20 mouse cellular contexts compared by ENCODE assay signal in the genomic region with DNA sequence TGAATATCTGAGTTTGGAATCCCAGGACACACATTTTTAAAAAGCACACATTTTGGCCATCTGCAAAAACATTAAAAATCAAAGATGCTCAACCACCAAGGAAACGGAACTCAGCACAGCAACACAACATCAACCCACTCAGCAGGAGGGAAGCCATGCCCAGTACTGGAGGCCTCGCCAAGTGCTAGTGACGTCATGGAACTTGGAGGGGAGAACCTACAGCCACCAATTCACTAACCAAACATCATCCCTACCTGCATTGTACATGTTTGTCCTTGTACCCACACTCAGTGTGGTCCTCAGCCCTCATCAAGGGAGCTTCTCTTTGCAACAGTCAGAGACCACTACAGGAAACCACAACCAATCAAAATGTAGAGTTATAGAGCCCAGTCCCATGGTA. TPM values are rescaled to one million over a fixed set of nuclear protein-coding genes. Genes with fewer than 3 reads are reported as not detected.
DNase-seq lines count a peak whose midpoint lies in the region; ATAC-seq and TF ChIP-seq lines count a peak whose summit lies in the region.
"Had no signal": no experiment of that assay in that cellular context is flagged by ENCODE, and none has a peak within 500 bp of the region (broad histone marks: within the 10 kb centered on the region; RNA-seq: fewer than 3 reads in every experiment).

No protein-coding gene starts in this region.

- H3K27me3 ChIP-seq in liver, embryonic 12.5 days (replicated peaks), result no peaks in the 10 kb centered on the region
- H3K27me3 ChIP-seq in liver, postnatal 0 days (ENCODE audit: insufficient read depth, low read length), result no peaks in the 10 kb centered on the region
- H3K27me3 ChIP-seq: embryonic facial prominence, embryonic 13.5 days; forebrain, embryonic 12.5 days; heart, embryonic 12.5 days had no signal

- no peak for TF ChIP-seq CTCF in liver, postnatal 0 days (IDR thresholded peaks at IDR 0.05; ENCODE audit: low read depth)

- H3K9ac ChIP-seq in liver, embryonic 12.5 days, result no peak overlapping the region
- H3K9ac ChIP-seq in liver, postnatal 0 days (replicated peaks), result no peak overlapping the region
- H3K9ac ChIP-seq: embryonic facial prominence, embryonic 13.5 days; forebrain, embryonic 12.5 days; forebrain, postnatal 0 days; heart, embryonic 12.5 days; hindbrain, embryonic 14.5 days had no signal

- H3K36me3 ChIP-seq in liver, embryonic 12.5 days, result no peaks in the 10 kb centered on the region
- no peaks in the 10 kb centered on the region for H3K36me3 ChIP-seq in liver, postnatal 0 days (replicated peaks; ENCODE audit: insufficient read depth, low read length)
- H3K36me3 ChIP-seq: embryonic facial prominence, embryonic 13.5 days; forebrain, embryonic 12.5 days; heart, embryonic 12.5 days; hindbrain, embryonic 10.5 days had no signal

- no peak overlapping the region for H3K27ac ChIP-seq in liver, embryonic 12.5 days
- no peak overlapping the region for H3K27ac ChIP-seq in liver, postnatal 0 days (ENCODE audit: low read depth)
- H3K27ac ChIP-seq: embryonic facial prominence, embryonic 13.5 days; forebrain, embryonic 12.5 days; hindbrain, embryonic 10.5 days; hindbrain, embryonic 14.5 days had no signal

- no peaks in the 10 kb centered on the region for H3K9me3 ChIP-seq in liver, embryonic 12.5 days (replicated peaks)
- H3K9me3 ChIP-seq in liver, postnatal 0 days (ENCODE audit: low read length), result no peaks in the 10 kb centered on the region
- H3K9me3 ChIP-seq: embryonic facial prominence, embryonic 13.5 days; forebrain, embryonic 12.5 days; hindbrain, embryonic 10.5 days had no signal

- H3K4me3 ChIP-seq in liver, embryonic 12.5 days, result no peak overlapping the region
- H3K4me3 ChIP-seq in liver, postnatal 0 days (ENCODE audit: low read depth, low read length), result no peak overlapping the region
- H3K4me3 ChIP-seq: embryonic facial prominence, embryonic 13.5 days; forebrain, embryonic 12.5 days; heart, embryonic 12.5 days; hindbrain, embryonic 10.5 days had no signal

- no peak overlapping the region for H3K4me2 ChIP-seq in liver, embryonic 12.5 days
- no peak overlapping the region for H3K4me2 ChIP-seq in liver, postnatal 0 days (ENCODE audit: low read depth, low read length)
- H3K4me2 ChIP-seq: embryonic facial prominence, embryonic 13.5 days; forebrain, embryonic 12.5 days; heart, embryonic 12.5 days; hindbrain, embryonic 14.5 days had no signal

- no peak for TF ChIP-seq EP300 in liver, postnatal 0 days (IDR thresholded peaks at IDR 0.05; ENCODE audit: low read depth)

- DNase-seq in CD4-positive helper T cell, adult 2 months (ENCODE audit: low read depth, low spot score), result peak; percentile 60
- peak; percentile 65 for DNase-seq in naive thymus-derived CD4-positive, alpha-beta T cell, adult 2 months (ENCODE audit: low read depth)
- no peak for DNase-seq in ovary, adult 18-20 months (ENCODE audit: low spot score)
- DNase-seq in yolk sac, embryonic 10.5 days (ENCODE audit: low spot score), result no peak
- no peak for DNase-seq in liver, postnatal 0 days
- DNase-seq: adrenal gland, adult 2 months; adrenal gland, postnatal 25 days; cerebellum, adult 11 months; cerebellum, adult 9-10 months; cerebellum, postnatal 25 days; forebrain, postnatal 0 days; gastrocnemius, postnatal 14 days had no signal

- 74% methylated on average over 3 of the region's 3 CpGs for WGBS in liver, embryonic 12.5 days (ENCODE audit: insufficient replicate concordance)
- 72% methylated on average over 3 of the region's 3 CpGs for WGBS in liver, postnatal 0 days (ENCODE audit: insufficient replicate concordance)

- H3K4me1 ChIP-seq in liver, embryonic 12.5 days, result peaks cover 68% of the 10 kb centered on the region
- peaks cover 22% of the 10 kb centered on the region for H3K4me1 ChIP-seq in liver, postnatal 0 days (ENCODE audit: insufficient read depth)
- H3K4me1 ChIP-seq: embryonic facial prominence, embryonic 13.5 days; forebrain, embryonic 12.5 days had no signal

- ATAC-seq in CD4-positive, CD25-positive, alpha-beta regulatory T cell, adult 4 months, result peak; percentile 69
- peak; percentile 11; the same call in 1 of the 2 replicates for ATAC-seq in common myeloid progenitor, adult 5-6 weeks (replicated peaks; ENCODE audit: low read depth, poor library complexity, severe bottlenecking)
- no peak for ATAC-seq in liver, embryonic 12.5 days
- no peak for ATAC-seq in liver, postnatal 0 days
- ATAC-seq: forebrain, postnatal 0 days had no signal

RNA-seq across cellular contexts. Expression of a gene that starts 16.9 kb away (rescaled TPM):
- under 1 TPM; 0.48 to 0.85 TPM for polyA plus RNA-seq in CD4-positive, CD25-positive, alpha-beta regulatory T cell, adult 4 months (2017; shearing (Covaris generic))
- 3.4 and 7.0 TPM in 2 replicates for total RNA-seq in common myeloid progenitor, adult 5-6 weeks (2017)
- 14.7 and 14.9 TPM in 2 replicates for polyA plus RNA-seq in liver, embryonic 12.5 days (2016; fragmentation: Nextera tagmentation; extraction: Ambion mirVana)
- polyA plus RNA-seq in liver, postnatal 0 days (2015; fragmentation: Nextera tagmentation; extraction: Ambion mirVana), result 5.3 and 8.4 TPM in 2 replicates

Comparison
In these comparisons a context has a peak if more than half of its experiments do, and no peak if none do; other contexts are left out.
1. DNase-seq: peak in CD4-positive helper T cell, adult 2 months (single experiment) and naive thymus-derived CD4-positive, alpha-beta T cell, adult 2 months (single experiment); none in ovary, adult 18-20 months (single experiment), yolk sac, embryonic 10.5 days (single experiment) and liver, postnatal 0 days (single experiment).
2. ATAC-seq: peak in CD4-positive, CD25-positive, alpha-beta regulatory T cell, adult 4 months (single experiment) and common myeloid progenitor, adult 5-6 weeks (single experiment); none in liver, embryonic 12.5 days (single experiment) and liver, postnatal 0 days (single experiment).